Mouse (Mus musculus): ENCODE measurements around the gene Ndufaf7. TPM values are rescaled to one million over a fixed set of nuclear protein-coding genes. Genes with fewer than 3 reads are reported as not detected.

Ndufaf7 gene
- polyA plus RNA-seq, 1 experiment: 50.6 TPM

DNA sequence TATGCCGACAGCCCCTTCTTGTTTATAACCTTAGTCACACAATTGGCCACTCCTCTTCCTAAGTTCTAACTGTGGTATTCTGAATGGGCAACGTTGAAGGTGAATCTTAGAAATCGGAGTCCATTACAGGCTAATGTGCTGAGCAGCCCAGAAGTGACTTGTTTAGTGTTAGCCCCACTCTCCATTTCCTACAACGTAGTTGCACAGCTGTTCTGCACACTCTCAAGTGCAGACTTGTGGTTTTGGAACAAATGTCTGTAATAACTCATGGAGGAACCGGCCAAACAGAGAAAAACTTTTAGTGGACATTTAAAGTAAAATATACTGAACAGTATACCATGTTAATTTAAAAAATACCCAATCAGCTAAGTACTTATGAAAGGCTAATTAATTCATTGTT lies 15.1 kb downstream of the Ndufaf7 start:
- TF ChIP-seq CTCF (IDR thresholded peaks at IDR 0.05; ENCODE audit: extremely low read depth, insufficient read depth, low read length) (no peak), POLR2A (IDR thresholded peaks at IDR 0.05; ENCODE audit: extremely low read depth, insufficient read depth, low read length) (no peak)
- H3K4me1 ChIP-seq (ENCODE audit: control insufficient read depth, insufficient read depth, low read length): no peaks in the 10 kb centered on the region
- H3K27ac ChIP-seq (ENCODE audit: insufficient read depth, low read length): no peak overlapping the region
- no peak overlapping the region for H3K4me3 ChIP-seq (ENCODE audit: insufficient read depth, low read length)

DNA sequence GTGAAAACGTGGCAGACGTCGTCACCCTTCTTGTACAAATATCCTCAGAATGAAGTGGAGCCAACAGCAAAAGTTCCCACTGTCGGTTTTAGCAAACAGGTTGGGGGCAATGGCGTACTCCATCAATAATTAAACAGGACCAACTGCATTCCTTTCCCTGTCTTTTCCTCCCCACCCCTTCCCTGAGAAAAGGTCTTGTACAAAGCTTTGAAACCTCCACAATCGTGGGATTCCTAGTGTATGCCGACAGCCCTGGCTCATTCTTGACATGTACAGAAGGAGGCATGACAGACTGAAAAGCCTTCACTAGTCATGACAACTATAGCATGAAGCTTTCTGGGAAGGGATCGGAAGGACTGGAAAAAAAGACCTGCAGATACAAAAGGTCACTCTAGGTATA lies 16.3 kb downstream of the Ndufaf7 start:
- TF ChIP-seq POLR2A (IDR thresholded peaks at IDR 0.05; ENCODE audit: extremely low read depth, insufficient read depth, low read length) (no peak), CTCF (IDR thresholded peaks at IDR 0.05; ENCODE audit: extremely low read depth, insufficient read depth, low read length) (no peak)
- Histone ChIP-seq H3K4me3 (ENCODE audit: insufficient read depth, low read length) (no peak overlapping the region), H3K4me1 (ENCODE audit: control insufficient read depth, insufficient read depth, low read length) (no peaks in the 10 kb centered on the region), H3K27ac (ENCODE audit: insufficient read depth, low read length) (no peak overlapping the region)

DNA sequence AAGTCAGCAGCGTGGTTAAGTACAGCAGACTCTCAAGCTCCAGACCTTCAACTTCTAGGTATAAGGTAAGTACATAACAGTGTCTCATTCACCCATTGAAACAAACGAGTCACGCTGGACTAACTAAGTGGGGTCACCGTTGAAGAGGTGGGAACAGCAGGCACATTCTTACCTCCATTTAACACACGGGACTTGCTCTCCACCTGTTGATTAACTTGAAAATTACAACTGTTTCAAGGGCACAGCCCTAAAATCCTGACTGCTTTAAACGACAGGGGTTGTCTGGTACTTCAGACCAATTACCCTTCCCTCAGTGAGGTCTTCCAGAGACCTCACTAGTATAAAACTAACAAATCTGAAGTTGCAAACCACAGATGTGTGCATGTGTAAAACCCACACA lies 22.5 kb downstream of the Ndufaf7 start:
- no peak overlapping the region for H3K27ac ChIP-seq (ENCODE audit: insufficient read depth, low read length)
- no peaks in the 10 kb centered on the region for H3K4me1 ChIP-seq (ENCODE audit: control insufficient read depth, insufficient read depth, low read length)
- TF ChIP-seq POLR2A (IDR thresholded peaks at IDR 0.05; ENCODE audit: extremely low read depth, insufficient read depth, low read length) (no peak), CTCF (IDR thresholded peaks at IDR 0.05; ENCODE audit: extremely low read depth, insufficient read depth, low read length) (no peak)
- no peak overlapping the region for H3K4me3 ChIP-seq (ENCODE audit: insufficient read depth, low read length)

DNA sequence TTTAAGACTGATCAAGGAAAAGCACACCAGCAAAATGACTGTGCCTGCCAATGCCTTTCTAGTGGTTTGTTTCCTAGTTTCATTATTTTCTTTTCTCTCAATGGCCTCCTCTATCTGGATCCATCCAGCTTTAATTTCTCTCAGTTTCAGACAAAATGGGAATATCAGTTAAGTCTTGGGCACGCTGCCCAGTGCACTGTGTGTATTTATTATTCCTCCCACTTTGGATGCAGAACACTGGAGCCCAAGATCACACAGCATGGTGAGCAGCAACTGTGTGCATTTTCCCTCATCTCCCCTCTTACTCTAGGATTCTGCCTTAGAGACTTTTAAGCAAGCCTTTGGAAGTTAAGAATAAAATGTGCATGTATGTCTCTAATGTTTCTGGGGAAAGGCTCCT lies 27.5 kb downstream of the Ndufaf7 start:
- no peaks in the 10 kb centered on the region for H3K4me1 ChIP-seq (ENCODE audit: control insufficient read depth, insufficient read depth, low read length)
- TF ChIP-seq CTCF (IDR thresholded peaks at IDR 0.05; ENCODE audit: extremely low read depth, insufficient read depth, low read length) (no peak), POLR2A (IDR thresholded peaks at IDR 0.05; ENCODE audit: extremely low read depth, insufficient read depth, low read length) (no peak)
- no peak overlapping the region for H3K4me3 ChIP-seq (ENCODE audit: insufficient read depth, low read length)
- no peak overlapping the region for H3K27ac ChIP-seq (ENCODE audit: insufficient read depth, low read length)

DNA sequence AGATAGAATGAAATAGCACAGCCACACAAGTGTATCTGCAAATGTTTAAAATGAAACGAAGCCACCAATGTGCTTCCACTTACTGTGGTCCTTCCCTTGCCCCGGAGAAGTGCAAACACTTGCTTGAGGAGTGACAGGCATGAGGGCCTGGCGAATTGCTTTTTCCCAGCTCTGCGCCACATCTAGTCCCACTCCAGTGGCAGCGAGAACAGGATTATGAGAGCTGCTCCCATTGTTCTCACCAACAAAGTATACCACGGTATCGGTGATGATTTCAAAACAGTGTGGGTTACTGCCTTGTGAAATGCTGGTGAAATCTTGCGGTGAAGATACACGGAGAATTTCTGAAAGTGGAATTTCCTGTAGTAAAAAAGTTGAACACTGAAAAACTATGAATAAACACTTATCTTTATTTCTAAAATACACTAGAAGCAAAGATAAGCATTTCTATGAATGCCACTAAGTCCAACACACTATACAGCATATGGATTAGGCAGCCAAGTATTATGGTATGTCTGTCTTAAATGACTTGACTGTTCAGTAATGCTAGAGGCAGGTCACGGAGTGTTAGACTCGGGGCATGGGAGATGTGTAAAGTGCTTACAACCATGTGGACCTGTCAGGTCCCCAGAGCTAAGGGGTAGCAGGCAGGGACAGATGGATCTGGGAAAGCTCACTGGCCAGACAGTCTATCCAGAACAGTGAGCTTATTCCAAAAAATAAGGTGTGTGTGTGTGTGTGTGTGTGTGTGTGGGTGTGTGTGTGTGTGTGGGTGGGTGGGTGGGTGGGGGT lies 29.4 kb downstream of the Ndufaf7 start:
- no peak overlapping the region for H3K4me3 ChIP-seq (ENCODE audit: insufficient read depth, low read length)
- TF ChIP-seq POLR2A (IDR thresholded peaks at IDR 0.05; ENCODE audit: extremely low read depth, insufficient read depth, low read length): no peak
- no peak for TF ChIP-seq CTCF (IDR thresholded peaks at IDR 0.05; ENCODE audit: extremely low read depth, insufficient read depth, low read length)
- no peak overlapping the region for H3K27ac ChIP-seq (ENCODE audit: insufficient read depth, low read length)
- no peaks in the 10 kb centered on the region for H3K4me1 ChIP-seq (ENCODE audit: control insufficient read depth, insufficient read depth, low read length)

DNA sequence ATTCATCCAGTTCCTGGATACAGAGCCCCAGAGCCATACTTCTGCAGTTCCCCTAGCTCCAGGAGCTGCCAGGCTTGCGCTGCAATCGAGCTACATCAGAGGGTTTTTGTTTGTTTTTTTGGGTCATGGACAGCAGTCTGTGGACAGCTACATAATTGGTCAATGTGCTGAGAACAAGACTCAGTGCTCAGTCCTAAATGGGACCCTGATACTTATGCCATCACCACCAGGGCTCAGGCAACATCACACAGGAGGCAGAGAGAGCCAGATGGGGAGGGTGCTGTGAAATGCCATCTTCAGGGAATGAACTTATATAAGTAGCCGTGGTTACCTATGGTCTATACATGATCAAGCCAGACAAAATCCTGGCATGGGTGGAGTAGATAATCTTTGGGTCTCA lies 31.6 kb downstream of the Ndufaf7 start:
- no peak for TF ChIP-seq CTCF (IDR thresholded peaks at IDR 0.05; ENCODE audit: extremely low read depth, insufficient read depth, low read length)
- TF ChIP-seq POLR2A (IDR thresholded peaks at IDR 0.05; ENCODE audit: extremely low read depth, insufficient read depth, low read length): no peak
- no peaks in the 10 kb centered on the region for H3K4me1 ChIP-seq (ENCODE audit: control insufficient read depth, insufficient read depth, low read length)
- no peak overlapping the region for H3K27ac ChIP-seq (ENCODE audit: insufficient read depth, low read length)
- no peak overlapping the region for H3K4me3 ChIP-seq (ENCODE audit: insufficient read depth, low read length)

DNA sequence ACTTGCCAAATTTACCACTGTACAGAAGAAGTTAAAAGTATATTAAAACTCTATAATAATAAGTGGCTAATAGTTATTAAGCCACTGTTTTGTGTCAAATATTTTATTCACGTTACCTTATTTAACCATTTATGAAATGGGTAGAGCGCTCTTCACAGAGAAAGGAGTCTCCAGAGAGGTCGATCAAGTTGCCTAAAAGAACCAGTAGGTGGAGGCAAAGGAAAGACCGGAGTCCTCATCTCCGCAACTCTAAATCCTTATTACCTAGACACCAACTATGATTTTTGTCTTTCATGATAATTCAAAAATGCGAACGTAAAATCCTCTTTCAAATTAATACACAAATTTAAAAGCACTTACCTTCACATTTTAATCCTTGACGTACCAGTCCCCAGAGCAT lies 46.2 kb downstream of the Ndufaf7 start:
- no peak for TF ChIP-seq POLR2A (IDR thresholded peaks at IDR 0.05; ENCODE audit: extremely low read depth, insufficient read depth, low read length)
- 0 out of 2 replicates have a peak, but pooled peaks have one; percentile 6 for TF ChIP-seq CTCF (IDR thresholded peaks at IDR 0.05; ENCODE audit: extremely low read depth, insufficient read depth, low read length)
- Histone ChIP-seq H3K27ac (ENCODE audit: insufficient read depth, low read length) (no peak overlapping the region), H3K4me1 (ENCODE audit: control insufficient read depth, insufficient read depth, low read length) (no peaks in the 10 kb centered on the region), H3K4me3 (ENCODE audit: insufficient read depth, low read length) (no peak overlapping the region)

DNA sequence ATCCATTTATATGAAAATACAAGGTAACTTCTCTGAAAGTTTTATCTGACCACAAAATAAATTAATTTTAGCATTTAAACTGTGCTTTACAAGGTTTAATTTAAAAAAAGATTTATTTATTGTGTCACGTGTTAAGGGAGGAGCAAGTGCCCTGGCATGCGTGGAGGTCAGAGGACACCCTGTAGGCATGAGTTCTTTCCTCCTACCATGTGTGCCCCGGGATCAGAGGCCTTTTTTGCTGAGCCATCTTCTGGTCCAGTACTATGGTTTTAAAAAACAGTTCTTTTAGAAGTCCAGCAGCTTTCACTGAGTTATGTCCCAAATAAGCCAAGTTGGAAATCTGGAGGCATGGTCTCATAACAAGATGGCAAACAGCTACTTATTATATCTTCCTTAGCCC lies 46.8 kb downstream of the Ndufaf7 start:
- H3K4me3 ChIP-seq (ENCODE audit: insufficient read depth, low read length): no peak overlapping the region
- no peaks in the 10 kb centered on the region for H3K4me1 ChIP-seq (ENCODE audit: control insufficient read depth, insufficient read depth, low read length)
- no peak overlapping the region for H3K27ac ChIP-seq (ENCODE audit: insufficient read depth, low read length)
- TF ChIP-seq POLR2A (IDR thresholded peaks at IDR 0.05; ENCODE audit: extremely low read depth, insufficient read depth, low read length) (no peak), CTCF (IDR thresholded peaks at IDR 0.05; ENCODE audit: extremely low read depth, insufficient read depth, low read length) (no peak)

DNA sequence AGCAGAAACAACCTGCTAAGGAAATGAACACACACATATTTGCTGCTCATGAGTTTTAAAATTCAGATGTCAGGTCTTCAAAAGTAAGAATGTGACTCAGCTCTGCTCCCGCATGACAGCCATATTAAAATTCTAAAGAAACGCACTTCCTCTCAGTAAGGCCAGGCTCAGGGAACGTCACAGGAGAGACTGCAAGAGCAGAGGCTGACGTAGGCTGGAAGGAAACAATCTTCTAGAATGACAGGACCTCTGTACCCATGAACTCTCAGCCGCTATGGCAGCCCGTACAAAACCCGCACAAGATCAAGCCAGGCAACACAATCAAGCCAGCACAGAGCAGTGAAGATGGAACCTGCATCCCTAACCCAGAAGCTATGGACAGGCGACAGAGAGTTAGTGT lies 52.1 kb downstream of the Ndufaf7 start:
- no peaks in the 10 kb centered on the region for H3K4me1 ChIP-seq (ENCODE audit: control insufficient read depth, insufficient read depth, low read length)
- no peak overlapping the region for H3K27ac ChIP-seq (ENCODE audit: insufficient read depth, low read length)
- H3K4me3 ChIP-seq (ENCODE audit: insufficient read depth, low read length): no peak overlapping the region
- TF ChIP-seq CTCF (IDR thresholded peaks at IDR 0.05; ENCODE audit: extremely low read depth, insufficient read depth, low read length) (no peak), POLR2A (IDR thresholded peaks at IDR 0.05; ENCODE audit: extremely low read depth, insufficient read depth, low read length) (no peak)

DNA sequence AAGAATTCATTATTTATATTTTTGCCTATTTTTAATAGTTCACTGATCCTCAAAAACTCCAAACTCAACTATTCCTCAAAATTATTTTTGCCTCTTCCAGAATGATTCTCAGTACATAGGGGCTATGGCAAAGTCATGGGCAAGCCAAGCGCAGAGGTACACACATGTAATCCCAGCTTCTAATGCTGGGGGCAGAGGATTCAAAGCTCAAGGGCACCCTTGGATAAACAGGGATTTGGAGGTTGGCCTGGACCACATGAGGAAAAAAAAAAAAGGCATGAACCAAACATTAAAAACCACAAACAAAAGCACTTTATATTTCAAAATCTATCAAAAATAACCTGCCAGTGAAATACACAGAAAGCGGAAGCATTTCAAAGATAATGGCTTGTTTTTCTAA lies 54.6 kb downstream of the Ndufaf7 start:
- no peak for TF ChIP-seq POLR2A (IDR thresholded peaks at IDR 0.05; ENCODE audit: extremely low read depth, insufficient read depth, low read length)
- Histone ChIP-seq H3K27ac (ENCODE audit: insufficient read depth, low read length) (no peak overlapping the region), H3K4me3 (ENCODE audit: insufficient read depth, low read length) (no peak overlapping the region), H3K4me1 (ENCODE audit: control insufficient read depth, insufficient read depth, low read length) (no peaks in the 10 kb centered on the region)
